Mouse (Mus musculus) myocyte (in vitro differentiated cells): ENCODE data around the gene Arl10. TPM values are rescaled to one million over a fixed set of nuclear protein-coding genes. Genes with fewer than 3 reads are reported as not detected.

Source experiments
- H3K27me3 ChIP-seq: one replicate; pipeline ENCODE4 v1.6.1; 2011; ENCODE audit not compliant: control insufficient read depth, insufficient read depth, insufficient read length
- H3K36me3 ChIP-seq: one replicate; pipeline ENCODE4 v1.6.1; 2011; ENCODE audit not compliant: control insufficient read depth, insufficient read depth
- H3K4me2 ChIP-seq: one replicate; pipeline ENCODE4 v1.6.1; 2011; ENCODE audit warnings: low read depth, control low read depth
- H3K4me3 ChIP-seq: one replicate; pipeline ENCODE4 v1.5.1; 2011; ENCODE audit warnings: mild to moderate bottlenecking, control low read depth, moderate library complexity
- H3K79me2 ChIP-seq: one replicate; pipeline ENCODE4 v1.6.1; 2011; ENCODE audit not compliant: control insufficient read depth, insufficient read depth
- H3ac ChIP-seq: one replicate; pipeline ENCODE4 v1.6.1; 2011; ENCODE audit not compliant: control insufficient read depth, insufficient read length
- CEBPB ChIP-seq: IDR thresholded peaks from 2 replicates; pipeline ENCODE4 v1.6.1; 2011; ENCODE audit warnings: mild to moderate bottlenecking, moderate library complexity; ENCODE audit not compliant: poor library complexity, insufficient read depth, severe bottlenecking
- E2F4 ChIP-seq: IDR thresholded peaks from one replicate; pipeline ENCODE4 v1.6.1; 2011; ENCODE audit warnings: mild to moderate bottlenecking, control low read depth, moderate library complexity; ENCODE audit not compliant: insufficient read depth
- MAX ChIP-seq: IDR thresholded peaks from one replicate; pipeline ENCODE4 v1.6.1; 2011; ENCODE audit warnings: low read depth, mild to moderate bottlenecking, control low read depth
- MYOD1 ChIP-seq, 3 experiments: IDR thresholded peaks; one replicate each; pipeline ENCODE4 v1.6.1; 2011; ENCODE audit warnings: control low read depth in 2 of 3, low read depth in 2 of 3, mild to moderate bottlenecking in 2 of 3, moderate library complexity in 1 of 3; ENCODE audit not compliant: insufficient read length in 2 of 3, control insufficient read depth in 1 of 3
- MYOG ChIP-seq, 3 experiments: IDR thresholded peaks; one replicate each; pipeline ENCODE4 v1.6.1; 2011; ENCODE audit warnings: control low read depth in 2 of 3, low read depth in 2 of 3, mild to moderate bottlenecking in 2 of 3; ENCODE audit not compliant: insufficient read length in 2 of 3, control insufficient read depth in 1 of 3, insufficient read depth in 1 of 3
- POLR2A ChIP-seq: IDR thresholded peaks from one replicate; pipeline ENCODE4 v1.6.1; 2011; ENCODE audit warnings: low read depth, mild to moderate bottlenecking, control low read depth, moderate library complexity; ENCODE audit not compliant: insufficient read length
- POLR2AphosphoS2 ChIP-seq: IDR thresholded peaks from one replicate; pipeline ENCODE4 v1.6.1; 2011; ENCODE audit warnings: low read depth, control low read depth; ENCODE audit not compliant: insufficient read length
- REST ChIP-seq: IDR thresholded peaks from one replicate; pipeline ENCODE4 v1.6.1; 2011; ENCODE audit warnings: mild to moderate bottlenecking, control low read depth, moderate library complexity; ENCODE audit not compliant: insufficient read depth, insufficient read length
- SRF ChIP-seq: IDR thresholded peaks from one replicate; pipeline ENCODE4 v1.6.1; 2011; ENCODE audit warnings: low read depth; ENCODE audit not compliant: control insufficient read depth, insufficient read length
- TCF12 ChIP-seq: IDR thresholded peaks from one replicate; pipeline ENCODE4 v1.6.1; 2011; ENCODE audit warnings: mild to moderate bottlenecking, control low read depth; ENCODE audit not compliant: poor library complexity, insufficient read depth, severe bottlenecking
- TCF3 ChIP-seq: IDR thresholded peaks from one replicate; pipeline ENCODE4 v1.6.1; 2011; ENCODE audit warnings: low read depth, control low read depth; ENCODE audit not compliant: insufficient read length
- USF1 ChIP-seq: IDR thresholded peaks from one replicate; pipeline ENCODE4 v1.6.1; 2011; ENCODE audit warnings: low read depth, mild to moderate bottlenecking, control low read depth, moderate library complexity
- polyA plus RNA-seq: library from polyadenylated mRNA; unstranded; fragments of >200 nt; fragmentation: generic; extraction: Trizol; gene quantifications from one replicate; pipeline ENCODE4 v1.2.1, GENCODE M21; 2012; ENCODE audit warnings: missing spikeins

Arl10 gene
- polyA plus RNA-seq, 1 experiment = 15.3 TPM

DNA sequence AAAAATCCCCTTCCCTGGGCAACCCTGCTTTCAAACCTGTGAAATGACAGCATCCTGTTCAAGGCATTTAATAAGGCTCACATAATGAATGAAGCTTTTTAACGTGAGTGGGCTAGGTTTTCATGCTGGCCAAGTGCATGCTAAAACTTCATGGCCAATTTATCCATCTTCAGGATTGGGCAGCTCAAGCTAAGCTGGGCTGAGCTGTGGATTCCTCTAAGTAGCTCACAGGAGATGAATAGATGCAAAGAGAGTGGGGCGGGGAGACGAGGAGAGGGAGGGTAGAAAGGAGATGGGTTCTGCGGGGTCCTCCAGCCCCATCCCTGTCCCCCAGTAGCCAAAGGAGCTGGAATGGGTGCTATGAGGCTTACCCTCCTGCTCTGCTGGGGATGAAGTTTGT is 29.4 kb downstream of the Arl10 start:
- H3K4me3 ChIP-seq = no peak overlapping the region
- TF ChIP-seq E2F4 (no peak), MYOD1 (IDR thresholded peaks at IDR 0.05; ENCODE audit: control insufficient read depth in 1 of 3, insufficient read length in 2 of 3, low read depth in 2 of 3) (no peak)
- no peaks in the 10 kb centered on the region for H3K36me3 ChIP-seq
- no peak overlapping the region for H3K4me2 ChIP-seq
- no peak overlapping the region for H3ac ChIP-seq
- no peaks in the 10 kb centered on the region for H3K79me2 ChIP-seq
- H3K27me3 ChIP-seq = no peaks in the 10 kb centered on the region

DNA sequence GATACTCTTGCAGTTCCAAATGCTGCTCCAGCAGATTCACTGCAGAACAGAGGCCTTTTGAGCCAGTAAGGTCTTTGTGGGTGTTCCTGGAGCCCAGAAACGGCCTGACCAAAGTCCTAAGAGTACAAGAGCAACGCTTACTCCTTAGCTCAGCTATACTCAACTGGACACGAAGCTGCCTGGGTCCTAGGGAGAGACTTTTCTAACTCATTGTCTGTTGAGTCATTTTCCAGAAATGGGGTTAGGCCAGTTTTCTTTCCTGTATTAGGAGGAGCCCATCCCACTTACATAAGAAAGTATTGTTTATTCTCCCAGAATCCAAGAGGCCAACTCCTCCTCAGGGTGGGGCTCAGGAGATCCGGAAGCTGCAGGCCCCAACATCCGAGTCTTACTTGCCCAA is 30.6 kb downstream of the Arl10 start:
- H3K4me3 ChIP-seq = no peak overlapping the region
- no peaks in the 10 kb centered on the region for H3K79me2 ChIP-seq
- H3K4me2 ChIP-seq = no peak overlapping the region
- H3K36me3 ChIP-seq = no peaks in the 10 kb centered on the region
- no peak for TF ChIP-seq MAX
- no peak for TF ChIP-seq POLR2A
- TF ChIP-seq POLR2AphosphoS2 = no peak
- no peak for TF ChIP-seq TCF12
- TF ChIP-seq E2F4 = no peak
- no peak for TF ChIP-seq TCF3
- no peak for TF ChIP-seq CEBPB
- no peak for TF ChIP-seq REST
- no peak for TF ChIP-seq SRF
- TF ChIP-seq MYOD1 (IDR thresholded peaks at IDR 0.05; ENCODE audit: control insufficient read depth in 1 of 3, insufficient read length in 2 of 3, low read depth in 2 of 3) = no peak
- no peak for TF ChIP-seq MYOG (IDR thresholded peaks at IDR 0.05; ENCODE audit: control insufficient read depth in 1 of 3, insufficient read depth in 1 of 3, insufficient read length in 2 of 3, low read depth in 2 of 3)
- no peak for TF ChIP-seq USF1
- H3K27me3 ChIP-seq = no peaks in the 10 kb centered on the region
- no peak overlapping the region for H3ac ChIP-seq

DNA sequence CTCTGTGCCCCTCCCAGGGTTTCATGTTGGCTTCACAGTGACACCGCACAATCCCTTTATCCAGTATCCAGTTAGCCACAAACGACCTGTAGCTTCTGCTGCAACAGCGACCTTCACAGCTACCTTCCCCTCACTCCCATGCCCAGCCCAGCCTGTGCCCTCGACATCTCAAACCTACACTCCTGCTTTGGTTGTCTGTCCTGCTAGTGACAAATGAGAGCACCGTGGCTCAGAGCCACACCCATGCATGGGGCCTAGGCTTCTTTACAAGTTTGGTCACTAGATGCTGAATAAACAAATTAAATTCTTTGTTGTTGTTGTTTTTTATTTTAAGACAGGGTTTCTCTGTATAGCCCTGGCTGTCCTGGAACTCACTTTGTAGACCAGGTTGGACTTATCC is 32.4 kb downstream of the Arl10 start:
- no peaks in the 10 kb centered on the region for H3K36me3 ChIP-seq
- TF ChIP-seq TCF12 = no peak
- no peaks in the 10 kb centered on the region for H3K79me2 ChIP-seq
- no peaks in the 10 kb centered on the region for H3K27me3 ChIP-seq
- no peak overlapping the region for H3ac ChIP-seq
- no peak overlapping the region for H3K4me3 ChIP-seq
- no peak overlapping the region for H3K4me2 ChIP-seq

DNA sequence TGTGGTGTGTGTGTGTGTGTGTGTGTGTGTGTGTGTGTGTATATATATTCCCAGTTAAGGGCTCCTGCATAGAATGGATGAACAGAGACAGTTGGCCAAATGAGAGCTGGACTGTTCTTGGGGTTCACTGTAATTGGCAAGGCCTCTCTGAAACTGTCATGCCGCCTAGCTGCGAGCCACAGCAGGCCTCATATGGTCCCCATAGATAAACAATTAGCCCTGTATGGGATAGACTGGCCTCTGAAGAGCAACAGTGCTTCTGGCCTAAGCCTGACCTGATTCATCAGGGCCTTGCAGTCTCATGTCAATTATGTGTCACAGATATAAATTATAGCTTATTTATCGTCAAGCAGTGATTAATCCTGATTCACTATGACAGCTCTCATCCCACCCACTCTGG is 33.2 kb downstream of the Arl10 start:
- TF ChIP-seq POLR2AphosphoS2 = no peak
- TF ChIP-seq POLR2A = no peak
- TF ChIP-seq USF1 = no peak
- no peak for TF ChIP-seq MYOD1 (IDR thresholded peaks at IDR 0.05; ENCODE audit: control insufficient read depth in 1 of 3, insufficient read length in 2 of 3, low read depth in 2 of 3)
- TF ChIP-seq REST = no peak
- TF ChIP-seq E2F4 = no peak
- TF ChIP-seq SRF = no peak
- TF ChIP-seq CEBPB = no peak
- no peak for TF ChIP-seq MYOG (IDR thresholded peaks at IDR 0.05; ENCODE audit: control insufficient read depth in 1 of 3, insufficient read depth in 1 of 3, insufficient read length in 2 of 3, low read depth in 2 of 3)
- TF ChIP-seq TCF12 = no peak
- TF ChIP-seq MAX = no peak
- TF ChIP-seq TCF3 = no peak
- Histone ChIP-seq H3K4me3 (no peak overlapping the region), H3K4me2 (no peak overlapping the region), H3ac (no peak overlapping the region), H3K79me2 (no peaks in the 10 kb centered on the region), H3K27me3 (no peaks in the 10 kb centered on the region), H3K36me3 (no peaks in the 10 kb centered on the region)

DNA sequence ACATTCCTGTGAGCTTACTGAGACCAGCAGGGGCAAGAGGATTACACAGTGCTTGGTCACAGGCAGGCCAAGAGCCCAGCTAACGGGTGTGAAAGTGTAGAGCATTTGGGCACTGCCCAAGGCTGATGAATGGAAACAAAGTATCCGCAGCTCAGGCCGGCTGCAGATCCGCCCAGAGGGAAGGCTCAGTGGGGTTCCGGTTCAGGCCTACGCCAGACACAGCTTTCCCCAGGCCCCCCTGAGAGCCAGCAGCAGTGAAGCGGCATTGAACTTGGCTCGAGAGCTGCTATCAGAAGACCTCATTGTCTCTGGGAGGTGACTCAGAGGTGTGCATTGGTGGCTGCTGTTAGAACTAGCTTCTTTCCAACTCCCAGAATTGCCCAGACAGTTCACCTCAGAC is 33.9 kb downstream of the Arl10 start:
- Histone ChIP-seq H3K36me3 (no peaks in the 10 kb centered on the region), H3K79me2 (no peaks in the 10 kb centered on the region), H3K27me3 (no peaks in the 10 kb centered on the region), H3K4me3 (no peak overlapping the region), H3ac (no peak overlapping the region), H3K4me2 (peak overlapping the region; percentile 53)
- TF ChIP-seq MYOG (IDR thresholded peaks at IDR 0.05; ENCODE audit: control insufficient read depth in 1 of 3, insufficient read depth in 1 of 3, insufficient read length in 2 of 3, low read depth in 2 of 3) = no peak
- TF ChIP-seq TCF3 = no peak
- no peak for TF ChIP-seq POLR2AphosphoS2
- no peak for TF ChIP-seq E2F4
- TF ChIP-seq MYOD1 (IDR thresholded peaks at IDR 0.05; ENCODE audit: control insufficient read depth in 1 of 3, insufficient read length in 2 of 3, low read depth in 2 of 3) = no peak
- no peak for TF ChIP-seq REST
- TF ChIP-seq SRF = no peak
- TF ChIP-seq TCF12 = no peak

DNA sequence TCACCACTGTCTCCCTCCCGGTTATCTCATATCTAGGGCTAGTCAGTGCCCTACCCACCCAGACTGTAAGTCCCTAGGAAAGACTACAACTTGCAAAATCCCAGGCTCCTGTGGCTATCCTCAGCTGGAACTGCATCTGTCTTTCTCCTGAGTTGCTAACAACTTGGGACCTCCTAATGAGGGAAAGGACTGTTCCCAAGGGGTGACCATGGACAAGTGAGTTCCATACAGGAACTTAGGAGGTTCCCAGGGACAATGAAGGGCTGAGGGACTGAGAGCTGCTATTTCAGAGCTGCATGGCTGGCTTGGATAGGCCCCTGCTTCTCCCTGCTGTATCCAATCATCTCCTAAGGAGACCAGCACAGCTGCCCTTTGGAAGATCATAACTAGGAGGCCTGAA is 34.5 kb downstream of the Arl10 start:
- Histone ChIP-seq H3K4me3 (no peak overlapping the region), H3ac (no peak overlapping the region), H3K36me3 (no peaks in the 10 kb centered on the region), H3K27me3 (no peaks in the 10 kb centered on the region), H3K79me2 (no peaks in the 10 kb centered on the region), H3K4me2 (peak overlapping the region; percentile 53)
- TF ChIP-seq TCF12 = no peak
- no peak for TF ChIP-seq TCF3
- TF ChIP-seq MYOG (IDR thresholded peaks at IDR 0.05; ENCODE audit: control insufficient read depth in 1 of 3, insufficient read depth in 1 of 3, insufficient read length in 2 of 3, low read depth in 2 of 3) = no peak
- no peak for TF ChIP-seq CEBPB
- TF ChIP-seq REST = no peak
- TF ChIP-seq MYOD1 (IDR thresholded peaks at IDR 0.05; ENCODE audit: control insufficient read depth in 1 of 3, insufficient read length in 2 of 3, low read depth in 2 of 3) = no peak
- TF ChIP-seq POLR2AphosphoS2 = no peak
- TF ChIP-seq USF1 = no peak
- TF ChIP-seq POLR2A = no peak
- TF ChIP-seq E2F4 = no peak
- TF ChIP-seq SRF = no peak
- TF ChIP-seq MAX = no peak
